Mouse (Mus musculus): ENCODE results near the gene Klk4. TPM values are rescaled to one million over a fixed set of nuclear protein-coding genes. Genes with fewer than 3 reads are reported as not detected.

Gene Klk4
- polyA plus RNA-seq, 1 experiment from 2014 or later, result 0.44 TPM

DNA sequence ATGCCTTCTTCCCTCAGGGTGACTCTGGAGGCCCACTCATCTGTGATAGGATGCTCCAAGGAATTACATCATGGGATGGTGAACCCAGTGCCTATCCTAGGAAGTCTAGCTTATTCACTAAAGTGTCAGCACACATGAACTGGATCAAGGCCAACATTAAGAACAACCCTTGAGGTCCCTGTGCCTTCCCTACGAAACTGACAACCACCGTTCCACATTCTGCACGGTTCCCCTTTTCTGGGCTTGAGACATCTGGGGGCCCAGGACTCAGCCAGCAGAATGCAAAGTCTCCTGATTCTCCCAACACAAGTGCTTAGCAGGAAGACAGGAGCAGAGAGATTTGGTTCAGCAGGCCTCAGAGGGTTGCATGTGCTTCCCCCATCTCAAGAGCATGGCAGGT, 39.6 kb downstream of the Klk4 start:
- H3K4me3 ChIP-seq, result no peak overlapping the region
- no peak overlapping the region for H3K9ac ChIP-seq
- H3K36me3 ChIP-seq, result no peaks in the 10 kb centered on the region
- 80% methylated on average over 3 of the region's 3 CpGs for WGBS
- H3K27ac ChIP-seq, result no peak overlapping the region
- no peak for ATAC-seq (ENCODE audit: insufficient number of reproducible peaks, insufficient read depth, low FRiP score, low TSS enrichment, low read depth)
- no peaks in the 10 kb centered on the region for H3K9me3 ChIP-seq
- H3K27me3 ChIP-seq, result no peaks in the 10 kb centered on the region
- H3K4me2 ChIP-seq, result no peak overlapping the region
- H3K4me1 ChIP-seq, result no peaks in the 10 kb centered on the region

DNA sequence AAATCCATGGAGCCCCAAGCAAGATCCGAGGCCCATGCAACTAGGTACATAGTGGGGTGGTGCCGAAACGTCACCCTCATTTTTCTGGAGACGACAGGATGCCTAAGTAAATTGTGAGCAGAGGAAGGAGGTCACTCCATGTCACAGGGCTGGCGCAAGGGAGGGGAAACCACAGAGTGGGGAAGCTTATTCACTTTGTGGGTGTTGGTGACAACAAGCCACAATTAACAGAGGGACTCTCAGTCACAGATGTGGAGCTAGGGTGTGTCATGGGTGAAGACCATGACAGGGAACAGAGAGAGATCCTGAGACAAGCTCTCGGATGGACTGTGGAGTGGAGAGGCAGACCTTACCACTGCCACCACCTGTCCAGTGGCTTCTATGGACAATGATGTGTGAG, 40.1 kb downstream of the Klk4 start:
- no peaks in the 10 kb centered on the region for H3K4me1 ChIP-seq
- ATAC-seq (ENCODE audit: insufficient number of reproducible peaks, insufficient read depth, low FRiP score, low TSS enrichment, low read depth), result no peak
- H3K27ac ChIP-seq, result no peak overlapping the region
- no peak overlapping the region for H3K4me3 ChIP-seq
- H3K9me3 ChIP-seq, result no peaks in the 10 kb centered on the region
- no peaks in the 10 kb centered on the region for H3K27me3 ChIP-seq
- WGBS, result 82% methylated on average over 6 of the region's 6 CpGs
- H3K9ac ChIP-seq, result no peak overlapping the region
- H3K36me3 ChIP-seq, result no peaks in the 10 kb centered on the region
- no peak overlapping the region for H3K4me2 ChIP-seq

DNA sequence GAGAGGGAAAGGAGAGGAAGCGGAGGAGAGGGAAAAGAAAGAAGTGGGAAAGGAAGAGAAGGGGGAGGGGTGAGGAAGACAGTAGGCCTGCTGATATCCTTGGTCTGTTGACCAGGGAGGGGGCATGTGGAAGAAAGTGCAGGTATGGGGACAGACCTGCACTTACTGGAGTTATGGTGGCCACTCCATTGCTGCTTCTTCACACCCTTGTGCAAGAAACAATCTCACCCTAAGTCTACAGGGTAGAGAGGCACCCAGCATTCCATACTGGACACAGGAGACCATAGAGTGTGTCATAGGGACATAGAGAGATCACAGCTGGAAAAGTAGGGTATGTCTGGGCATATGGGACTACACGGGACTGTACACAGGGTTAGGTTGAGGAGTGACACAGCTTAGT, 41.0 kb downstream of the Klk4 start:
- Histone ChIP-seq H3K4me2 (no peak overlapping the region), H3K4me1 (no peaks in the 10 kb centered on the region), H3K27me3 (no peaks in the 10 kb centered on the region), H3K4me3 (no peak overlapping the region), H3K9me3 (no peaks in the 10 kb centered on the region), H3K36me3 (no peaks in the 10 kb centered on the region), H3K9ac (no peak overlapping the region), H3K27ac (no peak overlapping the region)
- WGBS, result 77% methylated on average over 2 of the region's 2 CpGs
- no peak for ATAC-seq (ENCODE audit: insufficient number of reproducible peaks, insufficient read depth, low FRiP score, low TSS enrichment, low read depth)

DNA sequence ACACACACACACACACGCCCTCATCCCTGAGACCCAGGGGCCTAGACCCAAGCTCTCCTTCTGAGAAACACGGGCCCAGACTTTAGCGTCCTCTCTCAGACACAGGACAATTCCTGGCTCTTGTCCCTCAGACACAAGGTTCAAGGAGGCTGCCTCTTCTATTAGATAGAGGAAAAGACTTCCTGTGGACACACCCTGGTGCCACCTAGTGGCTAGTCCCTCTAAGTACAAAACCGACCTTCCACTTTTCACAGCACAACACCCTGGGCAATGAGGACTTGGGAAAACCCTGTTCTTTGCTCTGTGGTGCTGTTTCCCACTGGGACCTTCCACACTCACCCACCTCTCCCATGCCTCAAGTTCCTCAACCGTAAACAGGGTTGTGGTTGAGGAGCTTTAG, 45.0 kb downstream of the Klk4 start:
- Histone ChIP-seq H3K36me3 (no peaks in the 10 kb centered on the region), H3K27ac (no peak overlapping the region), H3K4me2 (no peak overlapping the region), H3K9me3 (no peaks in the 10 kb centered on the region), H3K4me1 (no peaks in the 10 kb centered on the region), H3K9ac (no peak overlapping the region), H3K4me3 (no peak overlapping the region), H3K27me3 (no peaks in the 10 kb centered on the region)
- ATAC-seq (ENCODE audit: insufficient number of reproducible peaks, insufficient read depth, low FRiP score, low TSS enrichment, low read depth), result no peak
- WGBS, result 64% methylated on average over 5 of the region's 5 CpGs

DNA sequence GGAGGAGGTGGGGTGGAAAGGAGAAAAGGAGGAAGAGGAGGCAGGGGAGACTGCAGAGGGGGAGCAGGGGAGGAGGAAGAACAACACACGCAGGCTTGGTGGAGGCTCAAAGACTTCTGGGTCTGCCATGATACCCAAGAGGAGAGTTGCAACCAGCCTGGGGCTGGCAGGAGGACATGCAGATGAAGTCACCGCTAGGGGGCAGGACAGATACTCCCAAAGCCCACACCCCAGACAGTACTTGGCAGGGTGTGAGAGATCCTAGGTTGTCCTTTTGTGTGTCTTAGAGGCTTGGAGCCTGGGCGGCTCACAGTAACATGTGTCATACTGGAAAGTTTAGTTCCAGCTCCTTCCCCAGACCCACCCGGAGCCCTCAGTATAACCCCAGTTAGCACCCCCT, 47.6 kb downstream of the Klk4 start:
- ATAC-seq (ENCODE audit: insufficient number of reproducible peaks, insufficient read depth, low FRiP score, low TSS enrichment, low read depth), result no peak
- Histone ChIP-seq H3K9ac (no peak overlapping the region), H3K9me3 (no peaks in the 10 kb centered on the region), H3K4me3 (no peak overlapping the region), H3K27me3 (no peaks in the 10 kb centered on the region), H3K4me2 (no peak overlapping the region), H3K4me1 (no peaks in the 10 kb centered on the region), H3K36me3 (no peaks in the 10 kb centered on the region), H3K27ac (no peak overlapping the region)
- 52% methylated on average over 4 of the region's 4 CpGs for WGBS

DNA sequence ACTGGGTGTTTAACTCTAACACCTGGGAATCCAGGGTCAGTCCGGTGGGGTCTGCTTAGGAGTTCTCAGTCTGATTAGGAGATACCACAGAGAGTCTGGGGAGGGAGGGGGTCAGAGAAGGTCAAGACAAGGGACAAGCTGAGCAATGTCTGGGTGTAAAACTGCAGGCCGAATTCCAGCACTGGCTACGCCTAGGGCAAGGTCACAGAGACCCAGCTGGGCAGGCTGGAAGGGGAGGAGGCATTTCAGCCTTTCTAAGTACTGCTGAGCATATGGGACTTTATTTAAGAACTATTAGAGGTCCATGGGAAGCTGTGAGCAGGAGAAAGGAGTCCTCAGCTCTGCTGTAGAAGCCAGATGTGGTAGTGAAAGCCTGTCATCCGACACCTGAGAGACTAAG, 51.4 kb downstream of the Klk4 start:
- no peaks in the 10 kb centered on the region for H3K9me3 ChIP-seq
- H3K4me3 ChIP-seq, result no peak overlapping the region
- no peak overlapping the region for H3K27ac ChIP-seq
- no peaks in the 10 kb centered on the region for H3K4me1 ChIP-seq
- H3K4me2 ChIP-seq, result no peak overlapping the region
- 51% methylated on average over 4 of the region's 4 CpGs for WGBS
- no peak for ATAC-seq (ENCODE audit: insufficient number of reproducible peaks, insufficient read depth, low FRiP score, low TSS enrichment, low read depth)
- H3K9ac ChIP-seq, result no peak overlapping the region
- H3K36me3 ChIP-seq, result no peaks in the 10 kb centered on the region
- no peaks in the 10 kb centered on the region for H3K27me3 ChIP-seq

DNA sequence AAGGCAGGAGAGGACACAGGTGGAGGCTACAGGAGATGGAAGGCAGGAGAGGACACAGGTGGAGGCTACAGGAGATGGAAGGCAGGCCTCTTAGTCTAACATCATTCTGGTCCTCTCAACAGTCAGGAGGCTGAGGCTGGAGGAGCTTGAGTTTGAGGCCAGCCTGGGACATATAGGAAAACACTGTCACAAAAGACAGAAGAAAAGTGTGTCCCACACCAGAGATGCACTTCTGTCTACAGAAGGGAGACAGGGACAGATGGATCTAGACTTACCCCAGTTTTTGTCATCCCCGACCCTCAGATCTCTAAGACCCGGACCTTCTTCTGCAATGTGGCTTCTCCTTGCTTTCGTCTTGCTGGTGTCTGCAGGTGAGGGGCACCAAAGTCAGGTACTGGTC, 52.5 kb downstream of the Klk4 start, which contains the start of gene Klk15:
Gene Klk15, plus strand, starts transcription at position 301 of the 400 bp plus-strand sequence.
- no peak for ATAC-seq (ENCODE audit: insufficient number of reproducible peaks, insufficient read depth, low FRiP score, low TSS enrichment, low read depth)
- no peak within 1 kb of the TSS for H3K4me3 ChIP-seq
- H3K9ac ChIP-seq, result no peak within 1 kb of the TSS
- no peak within 1 kb of the TSS for H3K4me2 ChIP-seq
- H3K9me3 ChIP-seq, result no peaks in the 10 kb centered on the region
- 90% methylated on average over 3 of the region's 3 CpGs for WGBS
- no peaks in the 10 kb centered on the region for H3K4me1 ChIP-seq
- H3K27ac ChIP-seq, result no peak within 1 kb of the TSS
- no peaks in the 10 kb centered on the region for H3K27me3 ChIP-seq
- H3K36me3 ChIP-seq, result no peaks in the 10 kb centered on the region

DNA sequence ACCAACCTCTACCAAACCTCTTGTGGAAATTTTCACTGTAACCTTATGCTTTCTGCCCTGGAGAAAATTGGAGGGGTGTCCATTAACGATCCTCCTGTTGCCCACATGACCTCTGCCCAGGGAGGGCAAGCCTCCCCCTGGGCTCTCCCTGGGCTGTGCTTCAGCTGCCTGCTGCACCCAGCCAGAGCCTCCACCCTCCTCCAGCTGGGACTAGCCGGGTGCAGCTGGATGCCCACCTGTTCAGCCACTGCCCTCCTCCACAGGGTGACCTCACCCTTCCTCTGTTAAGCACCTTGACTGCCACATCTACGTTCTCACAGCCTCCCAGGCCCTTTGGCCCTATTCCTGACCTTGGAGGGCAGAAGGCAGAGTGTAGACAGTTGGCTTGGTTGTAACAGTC, 53.8 kb downstream of the Klk4 start:
- no peaks in the 10 kb centered on the region for H3K36me3 ChIP-seq
- H3K27me3 ChIP-seq, result no peaks in the 10 kb centered on the region
- no peaks in the 10 kb centered on the region for H3K9me3 ChIP-seq
- no peak overlapping the region for H3K9ac ChIP-seq
- H3K4me1 ChIP-seq, result no peaks in the 10 kb centered on the region
- WGBS, result 56% methylated on average over 3 of the region's 3 CpGs
- H3K27ac ChIP-seq, result no peak overlapping the region
- H3K4me2 ChIP-seq, result no peak overlapping the region
- no peak for ATAC-seq (ENCODE audit: insufficient number of reproducible peaks, insufficient read depth, low FRiP score, low TSS enrichment, low read depth)
- no peak overlapping the region for H3K4me3 ChIP-seq

Other genes starting within 250 kb of the Klk4 start
- gene Ceacam18, start 246.5 kb upstream of the Klk4 start, polyA plus RNA-seq (2015; fragmentation: Nextera tagmentation; extraction: Ambion mirVana), result 0.12 TPM in 1 of 2 replicates, not detected in the other
- 0.69 and 1.3 TPM in 2 replicates for gene Siglece, start 221.0 kb upstream of the Klk4 start, polyA plus RNA-seq (2015; fragmentation: Nextera tagmentation; extraction: Ambion mirVana)
- gene Ctu1, start 209.1 kb upstream of the Klk4 start, polyA plus RNA-seq (2015; fragmentation: Nextera tagmentation; extraction: Ambion mirVana), result 14.3 and 14.5 TPM in 2 replicates
- gene Klk14, start 190.7 kb upstream of the Klk4 start, polyA plus RNA-seq (2015; fragmentation: Nextera tagmentation; extraction: Ambion mirVana), result not detected in 2 replicates
- 1.6 and 2.2 TPM in 2 replicates for gene Klk13, start 168.6 kb upstream of the Klk4 start, polyA plus RNA-seq (2015; fragmentation: Nextera tagmentation; extraction: Ambion mirVana)
- 0.25 TPM in 1 of 2 replicates, not detected in the other for gene Klk12, start 112.3 kb upstream of the Klk4 start, polyA plus RNA-seq (2015; fragmentation: Nextera tagmentation; extraction: Ambion mirVana)
- gene Klk11, start 106.6 kb upstream of the Klk4 start, polyA plus RNA-seq (2015; fragmentation: Nextera tagmentation; extraction: Ambion mirVana), result 1.3 and 3.0 TPM in 2 replicates
- gene Klk10, start 100.1 kb upstream of the Klk4 start, polyA plus RNA-seq (2015; fragmentation: Nextera tagmentation; extraction: Ambion mirVana), result 3.0 and 3.6 TPM in 2 replicates
- gene Klk9, start 89.3 kb upstream of the Klk4 start, polyA plus RNA-seq (2015; fragmentation: Nextera tagmentation; extraction: Ambion mirVana), result 0.46 and 0.83 TPM in 2 replicates
- gene Klk8, start 83.6 kb upstream of the Klk4 start, polyA plus RNA-seq (2015; fragmentation: Nextera tagmentation; extraction: Ambion mirVana), result 23.9 and 25.1 TPM in 2 replicates
- gene Klk7, start 69.9 kb upstream of the Klk4 start, polyA plus RNA-seq (2015; fragmentation: Nextera tagmentation; extraction: Ambion mirVana), result 0.35 TPM in 1 of 2 replicates, not detected in the other
- gene Klk6, start 56.7 kb upstream of the Klk4 start, polyA plus RNA-seq (2015; fragmentation: Nextera tagmentation; extraction: Ambion mirVana), result not detected in 2 replicates
- gene Klk5, start 39.2 kb upstream of the Klk4 start, polyA plus RNA-seq (2015; fragmentation: Nextera tagmentation; extraction: Ambion mirVana), result 1.1 TPM in 1 of 2 replicates, not detected in the other
- not detected in 2 replicates for gene Klk15, start 52.6 kb downstream of the Klk4 start, polyA plus RNA-seq (2015; fragmentation: Nextera tagmentation; extraction: Ambion mirVana)
- not detected in 2 replicates for gene Klk1b8, start 69.5 kb downstream of the Klk4 start, polyA plus RNA-seq (2015; fragmentation: Nextera tagmentation; extraction: Ambion mirVana)
- not detected in 2 replicates for gene Klk1b1, start 85.6 kb downstream of the Klk4 start, polyA plus RNA-seq (2015; fragmentation: Nextera tagmentation; extraction: Ambion mirVana)
- gene Klk1b9, start 94.9 kb downstream of the Klk4 start, polyA plus RNA-seq (2015; fragmentation: Nextera tagmentation; extraction: Ambion mirVana), result not detected in 2 replicates
- gene Klk1b11, start 114.7 kb downstream of the Klk4 start, polyA plus RNA-seq (2015; fragmentation: Nextera tagmentation; extraction: Ambion mirVana), result not detected in 2 replicates
- gene Klk1b26, start 131.0 kb downstream of the Klk4 start, polyA plus RNA-seq (2015; fragmentation: Nextera tagmentation; extraction: Ambion mirVana), result not detected in 2 replicates
- not detected in 2 replicates for gene Klk1b27, start 171.1 kb downstream of the Klk4 start, polyA plus RNA-seq (2015; fragmentation: Nextera tagmentation; extraction: Ambion mirVana)
- gene Klk1b21, start 221.2 kb downstream of the Klk4 start, polyA plus RNA-seq (2015; fragmentation: Nextera tagmentation; extraction: Ambion mirVana), result not detected in 2 replicates
- not detected in 2 replicates for gene Klk1b22, start 231.5 kb downstream of the Klk4 start, polyA plus RNA-seq (2015; fragmentation: Nextera tagmentation; extraction: Ambion mirVana)

All from embryonic facial prominence, embryonic 13.5 days (tissue).